Mouse (Mus musculus): Measurements from ENCODE around the gene Nup153. TPM values are rescaled to one million over a fixed set of nuclear protein-coding genes. Genes with fewer than 3 reads are reported as not detected.

The Nup153 gene
- polyA plus RNA-seq (2015; fragmentation: Nextera tagmentation; extraction: Ambion mirVana) = 7.7 and 10.0 TPM in 2 replicates

DNA sequence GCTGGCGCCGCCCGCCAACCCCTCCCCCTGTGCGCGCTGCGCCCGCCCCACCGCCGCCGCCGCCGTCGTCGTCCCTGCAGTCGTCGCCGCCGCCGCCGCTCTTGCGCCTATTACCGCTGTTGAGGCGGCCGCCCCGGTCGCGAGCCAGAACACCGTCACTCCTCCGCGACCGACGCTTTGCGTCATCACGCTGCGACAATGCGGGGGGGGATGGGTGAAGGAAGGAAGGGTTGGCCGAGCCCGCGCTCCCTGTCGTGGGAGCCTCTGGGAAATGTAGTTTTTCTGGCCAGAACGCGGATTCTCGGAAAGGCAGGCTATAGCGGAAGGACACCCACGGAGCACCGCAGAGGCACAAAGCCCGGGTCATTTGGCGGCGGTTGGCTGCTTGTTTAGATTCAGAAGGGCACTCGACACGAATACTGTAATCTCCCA is at the start of gene Nup153:
TSS of gene Nup153 (minus strand) at position 104 of the 432 bp plus-strand sequence.

DNA sequence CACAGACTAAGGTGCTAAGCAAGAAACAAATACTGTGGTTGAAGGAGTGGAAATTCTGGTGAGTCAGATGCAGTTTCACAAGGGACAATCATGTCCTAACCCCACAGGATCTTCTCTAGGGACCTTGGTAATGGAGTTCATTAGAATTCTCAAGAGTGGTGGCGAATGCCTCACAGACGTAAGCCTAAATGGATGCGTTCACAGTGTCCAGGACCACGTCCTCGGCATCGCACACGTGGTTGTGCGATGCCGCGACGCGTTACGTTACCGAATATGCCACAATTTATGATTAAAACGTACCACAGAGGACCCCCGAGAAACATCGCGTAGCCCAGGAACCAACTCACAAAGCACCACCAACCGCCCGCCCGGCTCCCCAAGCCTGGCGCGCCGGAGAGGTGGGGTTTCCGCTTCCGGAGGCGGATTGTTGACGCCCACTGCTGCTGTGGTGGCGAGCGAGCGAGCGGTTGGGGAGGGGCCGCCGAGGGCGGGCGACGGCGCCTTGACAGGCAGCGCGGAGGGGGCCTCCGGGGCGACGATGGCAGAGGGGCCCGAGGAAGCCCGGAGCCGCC is 58.6 kb downstream of the Nup153 start, which contains the start of gene Fam8a1:
TSS of gene Fam8a1 (plus strand) at position 475 of the 572 bp plus-strand sequence.

Other genes with a start within 250 kb of the Nup153 start
- 1.3 and 2.2 TPM in 2 replicates for gene Cap2, start 226.1 kb downstream of the Nup153 start, polyA plus RNA-seq (2015; fragmentation: Nextera tagmentation; extraction: Ambion mirVana)
- 10.4 and 10.9 TPM in 2 replicates for gene Fam8a1, start 58.4 kb downstream of the Nup153 start, polyA plus RNA-seq (2015; fragmentation: Nextera tagmentation; extraction: Ambion mirVana)
- 13.9 and 14.6 TPM in 2 replicates for gene Kif13a, start 201.9 kb upstream of the Nup153 start, polyA plus RNA-seq (2015; fragmentation: Nextera tagmentation; extraction: Ambion mirVana)

Measured in adrenal gland, postnatal 0 days (tissue).